Mouse (Mus musculus): ENCODE measurements around the gene Napa. TPM values are rescaled to one million over a fixed set of nuclear protein-coding genes. Genes with fewer than 3 reads are reported as not detected.

The Napa gene
- polyA plus RNA-seq, 1 experiment from 2014 or later: 209 TPM

- ATAC-seq (ENCODE audit: low FRiP score, low TSS enrichment): no peak
- Histone ChIP-seq H3K4me2 (ENCODE audit: low read length) (peak overlapping the region; percentile 73; the same call in 1 of the 2 replicates), H3K4me3 (replicated peaks; ENCODE audit: low read depth, low read length) (no peak overlapping the region), H3K9ac (replicated peaks; ENCODE audit: low read length) (0 out of 2 replicates have a peak overlapping the region, but pooled peaks have one; percentile 16), H3K4me1 (ENCODE audit: control insufficient read depth, insufficient read depth, low read length) (peaks cover 53% of the 10 kb centered on the region), H3K36me3 (ENCODE audit: control insufficient read depth, insufficient read depth, low read length) (no peaks in the 10 kb centered on the region), H3K27me3 (ENCODE audit: control insufficient read depth, insufficient read depth, low read length) (no peaks in the 10 kb centered on the region), H3K9me3 (ENCODE audit: control insufficient read depth, low read length) (no peaks in the 10 kb centered on the region), H3K27ac (replicated peaks; ENCODE audit: low read depth, low read length) (0 out of 2 replicates have a peak overlapping the region, but pooled peaks have one; percentile 1)
- WGBS: 75% methylated on average over 3 of the region's 3 CpGs
- no peak for DNase-seq
Observed at GRCm38 (mm10) chr7:16132926-16133325, 34.7 kb downstream of the Napa start.

GRCm38 (mm10) chr7:16133691-16134090, 35.4 kb downstream of the Napa start:
- 0 out of 2 replicates have a peak overlapping the region, but pooled peaks have one; percentile 18 for H3K4me2 ChIP-seq (ENCODE audit: low read length)
- H3K27ac ChIP-seq (replicated peaks; ENCODE audit: low read depth, low read length): peak overlapping the region; percentile 53
- H3K9ac ChIP-seq (replicated peaks; ENCODE audit: low read length): no peak overlapping the region
- H3K4me1 ChIP-seq (ENCODE audit: control insufficient read depth, insufficient read depth, low read length): peaks cover 53% of the 10 kb centered on the region
- H3K36me3 ChIP-seq (ENCODE audit: control insufficient read depth, insufficient read depth, low read length): 0 out of 2 replicates have a peak, but pooled peaks cover 4% of the 10 kb centered on the region
- ATAC-seq (ENCODE audit: low FRiP score, low TSS enrichment) (no peak), DNase-seq (no peak)
- WGBS: 93% methylated on average over 9 of the region's 9 CpGs
- H3K27me3 ChIP-seq (ENCODE audit: control insufficient read depth, insufficient read depth, low read length): no peaks in the 10 kb centered on the region
- no peak overlapping the region for H3K4me3 ChIP-seq (replicated peaks; ENCODE audit: low read depth, low read length)
- H3K9me3 ChIP-seq (ENCODE audit: control insufficient read depth, low read length): no peaks in the 10 kb centered on the region

- Histone ChIP-seq H3K27ac (replicated peaks; ENCODE audit: low read depth, low read length) (peak overlapping the region; percentile 53), H3K36me3 (ENCODE audit: control insufficient read depth, insufficient read depth, low read length) (0 out of 2 replicates have a peak, but pooled peaks cover 4% of the 10 kb centered on the region), H3K27me3 (ENCODE audit: control insufficient read depth, insufficient read depth, low read length) (no peaks in the 10 kb centered on the region), H3K9me3 (ENCODE audit: control insufficient read depth, low read length) (no peaks in the 10 kb centered on the region), H3K4me3 (replicated peaks; ENCODE audit: low read depth, low read length) (no peak overlapping the region), H3K4me1 (ENCODE audit: control insufficient read depth, insufficient read depth, low read length) (peaks cover 45% of the 10 kb centered on the region), H3K4me2 (ENCODE audit: low read length) (peak overlapping the region; percentile 18), H3K9ac (replicated peaks; ENCODE audit: low read length) (no peak overlapping the region)
- peak; percentile 72 for ATAC-seq (ENCODE audit: low FRiP score, low TSS enrichment)
- DNase-seq: peak; percentile 69
- 16% methylated on average over 7 of the region's 7 CpGs for WGBS
Observed at GRCm38 (mm10) chr7:16134951-16135392, 36.7 kb downstream of the Napa start.

GRCm38 (mm10) chr7:16146489-16147410, 48.5 kb downstream of the Napa start:
- Histone ChIP-seq H3K4me3 (replicated peaks; ENCODE audit: low read depth, low read length) (no peak overlapping the region), H3K9me3 (ENCODE audit: control insufficient read depth, low read length) (no peaks in the 10 kb centered on the region), H3K27me3 (ENCODE audit: control insufficient read depth, insufficient read depth, low read length) (no peaks in the 10 kb centered on the region), H3K36me3 (ENCODE audit: control insufficient read depth, insufficient read depth, low read length) (peaks cover 20% of the 10 kb centered on the region), H3K4me2 (ENCODE audit: low read length) (no peak overlapping the region), H3K4me1 (ENCODE audit: control insufficient read depth, insufficient read depth, low read length) (no peaks in the 10 kb centered on the region), H3K9ac (replicated peaks; ENCODE audit: low read length) (no peak overlapping the region), H3K27ac (replicated peaks; ENCODE audit: low read depth, low read length) (peak overlapping the region; percentile 32; the same call in 1 of the 2 replicates)
- DNase-seq (peak; percentile 44), ATAC-seq (ENCODE audit: low FRiP score, low TSS enrichment) (no peak)
- WGBS: 31% methylated on average over 27 of the region's 27 CpGs

- no peak for DNase-seq
- H3K4me2 ChIP-seq (ENCODE audit: low read length): no peak overlapping the region
- H3K27ac ChIP-seq (replicated peaks; ENCODE audit: low read depth, low read length): peak overlapping the region; percentile 32; the same call in 1 of the 2 replicates
Observed at GRCm38 (mm10) chr7:16147643-16148042, 49.4 kb downstream of the Napa start.

GRCm38 (mm10) chr7:16149241-16149640, 51.0 kb downstream of the Napa start:
- no peak for DNase-seq
- no peak overlapping the region for H3K4me2 ChIP-seq (ENCODE audit: low read length)
- no peaks in the 10 kb centered on the region for H3K4me1 ChIP-seq (ENCODE audit: control insufficient read depth, insufficient read depth, low read length)
- no peaks in the 10 kb centered on the region for H3K27me3 ChIP-seq (ENCODE audit: control insufficient read depth, insufficient read depth, low read length)
- no peaks in the 10 kb centered on the region for H3K9me3 ChIP-seq (ENCODE audit: control insufficient read depth, low read length)
- no peak overlapping the region for H3K4me3 ChIP-seq (replicated peaks; ENCODE audit: low read depth, low read length)
- H3K36me3 ChIP-seq (ENCODE audit: control insufficient read depth, insufficient read depth, low read length): peaks cover 9% of the 10 kb centered on the region; the same call in 1 of the 2 replicates
- H3K27ac ChIP-seq (replicated peaks; ENCODE audit: low read depth, low read length): no peak overlapping the region
- WGBS: 65% methylated on average over 5 of the region's 5 CpGs
- no peak overlapping the region for H3K9ac ChIP-seq (replicated peaks; ENCODE audit: low read length)
- no peak for ATAC-seq (ENCODE audit: low FRiP score, low TSS enrichment)

More at GRCm38 (mm10) chr7:16147643-16148042, 49.4 kb downstream of the Napa start:
- Histone ChIP-seq H3K9ac (replicated peaks; ENCODE audit: low read length) (no peak overlapping the region), H3K27me3 (ENCODE audit: control insufficient read depth, insufficient read depth, low read length) (no peaks in the 10 kb centered on the region), H3K4me1 (ENCODE audit: control insufficient read depth, insufficient read depth, low read length) (no peaks in the 10 kb centered on the region), H3K36me3 (ENCODE audit: control insufficient read depth, insufficient read depth, low read length) (peaks cover 13% of the 10 kb centered on the region), H3K9me3 (ENCODE audit: control insufficient read depth, low read length) (no peaks in the 10 kb centered on the region), H3K4me3 (replicated peaks; ENCODE audit: low read depth, low read length) (no peak overlapping the region)
- 13% methylated on average over 15 of the region's 15 CpGs for WGBS
- ATAC-seq (ENCODE audit: low FRiP score, low TSS enrichment): no peak; the same call in 1 of the 2 replicates

- no peak for ATAC-seq (ENCODE audit: low FRiP score, low TSS enrichment)
- WGBS: 78% methylated on average over 9 of the region's 9 CpGs
Observed at GRCm38 (mm10) chr7:16150191-16151145, 52.2 kb downstream of the Napa start.

GRCm38 (mm10) chr7:16153522-16153921, 55.3 kb downstream of the Napa start:
- Histone ChIP-seq H3K36me3 (ENCODE audit: control insufficient read depth, insufficient read depth, low read length) (0 out of 2 replicates have a peak, but pooled peaks cover 4% of the 10 kb centered on the region), H3K9me3 (ENCODE audit: control insufficient read depth, low read length) (no peaks in the 10 kb centered on the region), H3K9ac (replicated peaks; ENCODE audit: low read length) (no peak overlapping the region), H3K27ac (replicated peaks; ENCODE audit: low read depth, low read length) (no peak overlapping the region), H3K4me3 (replicated peaks; ENCODE audit: low read depth, low read length) (no peak overlapping the region), H3K27me3 (ENCODE audit: control insufficient read depth, insufficient read depth, low read length) (peaks cover 5% of the 10 kb centered on the region; the same call in 1 of the 2 replicates), H3K4me2 (ENCODE audit: low read length) (no peak overlapping the region), H3K4me1 (ENCODE audit: control insufficient read depth, insufficient read depth, low read length) (no peaks in the 10 kb centered on the region)
- DNase-seq (peak; percentile 87), ATAC-seq (ENCODE audit: low FRiP score, low TSS enrichment) (peak; percentile 88)
- WGBS: 21% methylated on average over 10 of the region's 10 CpGs

More at GRCm38 (mm10) chr7:16150191-16151145, 52.2 kb downstream of the Napa start:
- Histone ChIP-seq H3K9ac (replicated peaks; ENCODE audit: low read length) (no peak overlapping the region), H3K9me3 (ENCODE audit: control insufficient read depth, low read length) (no peaks in the 10 kb centered on the region), H3K27ac (replicated peaks; ENCODE audit: low read depth, low read length) (no peak overlapping the region), H3K4me2 (ENCODE audit: low read length) (no peak overlapping the region), H3K4me3 (replicated peaks; ENCODE audit: low read depth, low read length) (no peak overlapping the region), H3K36me3 (ENCODE audit: control insufficient read depth, insufficient read depth, low read length) (0 out of 2 replicates have a peak, but pooled peaks cover 4% of the 10 kb centered on the region), H3K4me1 (ENCODE audit: control insufficient read depth, insufficient read depth, low read length) (no peaks in the 10 kb centered on the region), H3K27me3 (ENCODE audit: control insufficient read depth, insufficient read depth, low read length) (no peaks in the 10 kb centered on the region)
- DNase-seq: no peak
